Mouse (Mus musculus) E14TG2a.4 (cell line): Measurements from ENCODE around the gene Arv1.

ENCODE experiments used
- CTCF ChIP-seq: conservative IDR thresholded peaks from 2 replicates; pipeline ENCODE4 v1.5.1; 2014; ENCODE audit warnings: low read length
- NANOG ChIP-seq: IDR thresholded peaks from 2 replicates; pipeline ENCODE4 v1.6.1; 2014; ENCODE audit warnings: borderline replicate concordance, low read length, mixed read lengths

DNA sequence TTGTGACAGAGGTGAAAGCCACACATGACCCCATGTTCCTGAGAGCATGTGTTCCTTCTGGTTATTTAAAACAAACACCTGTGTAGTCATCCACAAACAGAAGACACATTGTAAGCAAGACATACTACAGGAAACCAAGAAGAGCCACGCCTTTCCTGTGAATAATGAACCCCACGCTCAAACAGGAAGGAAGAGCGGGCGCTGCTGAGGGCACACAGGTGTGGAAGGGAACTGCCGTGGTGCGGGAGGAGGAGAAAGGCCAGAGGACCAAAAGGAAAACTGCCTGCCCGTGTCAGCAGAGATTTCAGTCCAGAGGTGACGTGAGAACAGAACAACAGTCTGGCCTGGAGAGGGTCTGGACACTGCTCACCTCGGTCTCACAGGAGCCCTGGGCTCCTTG, 20.9 kb upstream of the Arv1 start:
- TF ChIP-seq NANOG, result no peak
- TF ChIP-seq CTCF, result no peak
